Mouse (Mus musculus) large intestine, adult 2 months (tissue): ENCODE measurements around the gene Apobec2. TPM values are rescaled to one million over a fixed set of nuclear protein-coding genes. Genes with fewer than 3 reads are reported as not detected.

Source experiments
- DNase-seq: peaks from one replicate; pipeline ENCODE4 v3.0.0-alpha.2; 2012; ENCODE audit warnings: low read depth, low spot score
- WGBS: fragments of 180-500 bp; shearing (Covaris S2); methylation state at CpG from one replicate; pipeline ENCODE4 v1.1.7; 2018; 5-methylcytosine and 5-hydroxymethylcytosine counted together
- polyA plus RNA-seq: library from polyadenylated mRNA; depleted of rRNA; stranded (reverse); fragments of >200 nt; gene quantifications from 2 replicates; pipeline ENCODE4 v1.2.3, GENCODE M21; 2012

The Apobec2 gene
- polyA plus RNA-seq, 1 experiment: 1.6 TPM

GRCm38 (mm10) chr17:48411241-48411640 is 21.5 kb downstream of the Apobec2 start:
- WGBS: 25% methylated on average over 8 of the region's 8 CpGs

GRCm38 (mm10) chr17:48410299-48410785 is 22.4 kb downstream of the Apobec2 start:
- WGBS: under 1% methylated on average over 13 of the region's 13 CpGs
- DNase-seq: no peak

More at GRCm38 (mm10) chr17:48411241-48411640, 21.5 kb downstream of the Apobec2 start:
- no peak for DNase-seq

GRCm38 (mm10) chr17:48409380-48410298 is 23.1 kb downstream of the Apobec2 start, which contains the start of the genes Nfya and Oard1:
Nfya (minus strand) TSS chr17:48409906.
Oard1 (plus strand) TSS chr17:48410014.
- peak; percentile 95 for DNase-seq

DNA sequence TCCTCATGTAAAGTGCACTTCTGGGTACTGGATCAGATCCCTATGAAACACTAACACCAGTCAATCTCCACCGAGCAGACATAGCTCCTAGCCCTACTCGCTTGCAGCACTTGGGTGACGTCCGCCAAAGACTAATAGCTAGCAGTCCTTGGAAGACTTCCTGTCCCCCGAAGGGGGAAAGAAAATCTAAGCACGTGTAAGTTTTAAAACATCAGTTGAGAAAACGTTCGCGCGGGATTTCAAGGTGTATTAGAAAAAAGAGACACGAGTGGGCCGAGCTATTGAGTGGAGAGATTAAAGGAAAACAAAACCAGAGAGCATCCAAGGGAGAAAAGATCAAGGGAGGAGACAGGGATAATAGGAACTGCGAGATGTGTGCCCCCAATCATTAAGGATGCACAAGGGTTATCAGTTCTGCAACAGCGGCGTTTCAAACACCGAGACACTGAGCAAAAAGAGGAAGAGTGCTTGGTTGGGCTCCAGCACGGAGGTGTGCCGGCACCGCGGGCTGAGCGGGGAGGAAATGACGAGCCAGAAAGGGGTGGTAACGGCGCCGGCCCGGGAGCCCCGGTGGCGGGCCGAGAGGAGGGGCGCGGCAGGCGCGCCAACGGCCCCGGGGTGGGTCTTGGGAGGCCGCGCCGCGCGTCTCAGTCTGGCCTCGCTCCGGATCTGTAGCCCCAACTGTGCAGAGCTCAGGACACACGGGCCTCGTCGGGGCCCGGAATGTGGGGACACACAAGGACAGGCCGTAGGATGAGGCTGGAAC is 24.0 kb downstream of the Apobec2 start:
- DNase-seq: no peak
- under 1% methylated on average over 47 of the region's 47 CpGs for whole genome bisulfite sequencing

More at GRCm38 (mm10) chr17:48409380-48410298, 23.1 kb downstream of the Apobec2 start, which contains the start of the genes Nfya and Oard1:
- WGBS: under 1% methylated on average over 84 of the region's 84 CpGs

DNA sequence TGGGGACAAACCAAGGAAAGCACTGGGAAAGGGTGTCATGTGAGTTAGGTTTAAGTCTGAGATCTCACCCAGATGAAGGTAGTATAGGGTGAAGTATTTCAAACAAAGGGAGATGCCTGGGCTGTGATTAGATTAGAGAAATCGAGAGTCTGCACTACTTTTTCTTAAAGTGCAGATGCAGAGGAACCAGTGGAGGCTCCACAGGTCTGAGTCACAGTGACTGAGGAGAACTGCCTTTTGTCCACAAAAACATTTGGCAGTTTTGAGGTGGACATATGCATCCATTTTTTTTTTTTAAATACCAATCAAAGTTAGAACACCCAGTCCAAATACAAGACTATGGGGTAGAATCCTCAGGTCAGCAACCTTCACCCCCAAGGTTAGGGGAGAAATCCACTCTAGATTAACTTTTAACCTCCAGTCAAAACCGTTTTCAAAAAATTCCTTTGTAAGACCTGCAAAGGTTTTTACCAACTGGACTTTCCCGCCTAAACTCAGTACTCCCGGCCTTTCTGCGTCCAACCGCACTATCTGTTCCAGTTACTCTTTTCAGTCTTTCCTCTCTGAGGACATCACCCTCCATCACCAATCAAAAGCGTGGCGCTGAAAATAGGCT is 24.7 kb downstream of the Apobec2 start:
- DNase-seq: no peak
- 6% methylated on average over 8 of the region's 8 CpGs for WGBS

- WGBS: 67% methylated on average over 4 of the region's 4 CpGs
- no peak for DNase-seq
Measured at GRCm38 (mm10) chr17:48407154-48407553, 25.6 kb downstream of the Apobec2 start.

- WGBS: 79% methylated on average over 1 of the region's 1 CpGs
- DNase-seq: no peak
Measured at GRCm38 (mm10) chr17:48404706-48405105, 28.0 kb downstream of the Apobec2 start.

DNA sequence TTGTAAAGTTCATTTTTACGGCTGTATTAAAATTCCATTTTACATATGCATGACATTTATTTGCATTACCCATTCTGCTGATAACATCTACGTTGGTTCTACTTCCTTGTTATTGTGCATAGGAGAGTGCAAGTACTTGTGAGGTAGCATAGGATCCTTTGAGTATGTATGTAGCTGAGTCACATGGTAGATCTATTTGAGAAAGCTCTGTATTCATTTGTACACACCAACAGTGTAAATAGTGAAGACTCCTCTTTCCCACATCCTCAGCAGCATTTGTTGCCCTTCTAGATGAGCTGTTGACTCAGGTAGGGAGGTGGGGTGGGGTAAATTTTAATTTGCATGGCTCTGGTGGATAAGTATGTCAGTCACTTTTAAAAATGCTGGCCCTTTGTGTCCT is 28.9 kb downstream of the Apobec2 start:
- 46% methylated on average over 2 of the region's 2 CpGs for WGBS

DNA sequence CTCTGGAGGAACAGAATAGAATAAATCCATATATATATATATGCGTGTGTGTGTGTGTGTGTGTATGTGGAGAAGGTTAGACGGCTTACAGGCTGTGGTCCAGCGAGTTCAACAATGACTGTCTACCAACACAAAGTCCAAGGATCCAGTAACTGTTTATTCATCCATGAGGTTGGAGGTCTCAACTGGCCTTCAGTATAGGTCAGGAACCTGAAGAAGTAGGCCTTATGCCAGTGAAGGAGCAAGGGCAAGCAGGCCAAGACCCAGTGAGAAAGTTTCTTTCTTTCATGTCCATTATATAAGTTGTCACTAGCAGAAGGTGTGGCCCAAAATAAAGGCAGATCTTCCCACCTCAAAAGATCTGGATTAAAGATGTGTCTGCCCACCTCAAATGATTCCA is 30.0 kb downstream of the Apobec2 start:
- 85% methylated on average over 3 of the region's 3 CpGs for WGBS
- DNase-seq: no peak

More for the DNA sequence above, 28.9 kb downstream of the Apobec2 start:
- no peak for DNase-seq

GRCm38 (mm10) chr17:48401710-48402109 is 31.0 kb downstream of the Apobec2 start:
- no peak for DNase-seq
- WGBS: 78% methylated on average over 4 of the region's 4 CpGs

GRCm38 (mm10) chr17:48392616-48393015 is 40.1 kb downstream of the Apobec2 start:
- 85% methylated on average over 3 of the region's 3 CpGs for WGBS
- DNase-seq: no peak

GRCm38 (mm10) chr17:48391446-48391845 is 41.3 kb downstream of the Apobec2 start:
- WGBS: 62% methylated on average over 5 of the region's 5 CpGs
- DNase-seq: no peak

- 92% methylated on average over 5 of the region's 5 CpGs for WGBS
- no peak for DNase-seq
Measured at GRCm38 (mm10) chr17:48389442-48389841, 43.3 kb downstream of the Apobec2 start.

DNA sequence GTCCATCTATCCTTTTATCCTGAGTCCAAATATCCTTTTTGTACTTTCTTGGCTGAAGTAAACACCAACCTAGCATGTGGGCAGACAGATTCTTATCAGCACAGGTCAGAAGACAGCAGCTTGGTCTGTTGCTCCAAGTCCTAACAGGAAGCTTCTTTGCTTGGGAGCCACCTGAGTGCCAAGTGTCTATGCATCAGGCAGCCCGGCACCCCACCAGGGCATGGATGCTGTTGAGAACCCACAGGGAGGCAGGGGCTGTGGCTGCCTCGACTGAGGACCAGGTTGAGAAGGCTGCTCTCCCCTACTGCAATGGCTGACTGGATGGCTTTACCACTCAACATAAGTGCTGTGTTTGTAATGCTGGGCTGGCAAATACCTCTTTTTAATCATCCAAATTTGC is 44.1 kb downstream of the Apobec2 start:
- 81% methylated on average over 2 of the region's 2 CpGs for WGBS
- no peak for DNase-seq

GRCm38 (mm10) chr17:48385786-48386461 is 46.8 kb downstream of the Apobec2 start:
- DNase-seq: no peak
- WGBS: 31% methylated on average over 2 of the region's 2 CpGs

DNA sequence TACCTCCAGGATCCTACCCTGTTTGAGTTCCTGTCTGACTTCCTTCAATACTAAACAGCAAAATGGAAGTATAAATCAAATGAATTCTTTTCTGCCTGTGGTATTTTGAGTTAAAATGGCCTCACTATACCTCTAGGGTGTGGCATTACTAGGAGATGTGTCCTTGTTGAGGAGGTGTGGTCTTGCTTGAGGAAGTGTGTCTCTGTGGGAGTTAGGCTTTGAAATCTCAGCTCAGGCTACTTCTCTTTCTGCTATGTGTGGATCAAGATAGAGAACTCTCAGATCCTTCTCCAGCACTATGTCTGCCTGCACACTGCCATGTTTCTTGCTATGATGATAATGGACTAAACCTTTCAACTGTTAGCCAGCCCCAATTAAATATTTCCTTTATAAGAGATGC is 53.7 kb downstream of the Apobec2 start:
- no peak for DNase-seq

DNA sequence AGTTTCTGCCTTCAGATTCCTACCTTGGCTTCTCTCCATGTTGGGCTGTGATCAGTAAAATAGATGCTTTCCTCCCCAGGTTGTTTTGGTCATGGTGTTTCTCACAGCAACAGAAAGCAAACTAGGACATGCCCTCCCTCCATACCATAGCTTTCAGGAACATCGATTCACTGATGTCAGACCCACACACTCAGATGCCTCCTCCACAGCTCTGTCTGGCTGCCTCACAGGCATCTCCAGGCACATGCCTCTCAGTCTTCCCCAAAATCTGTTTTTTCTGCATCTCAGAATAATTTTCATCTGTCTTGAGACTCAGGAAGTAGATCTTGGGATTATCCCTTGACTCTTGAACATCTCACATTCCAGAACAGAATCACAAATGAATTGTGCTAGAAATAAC is 56.6 kb downstream of the Apobec2 start:
- no peak for DNase-seq
- 95% methylated on average over 1 of the region's 1 CpGs for WGBS

- 85% methylated on average over 8 of the region's 8 CpGs for WGBS
- DNase-seq: no peak
Measured at GRCm38 (mm10) chr17:48372987-48373386, 59.7 kb downstream of the Apobec2 start.

DNA sequence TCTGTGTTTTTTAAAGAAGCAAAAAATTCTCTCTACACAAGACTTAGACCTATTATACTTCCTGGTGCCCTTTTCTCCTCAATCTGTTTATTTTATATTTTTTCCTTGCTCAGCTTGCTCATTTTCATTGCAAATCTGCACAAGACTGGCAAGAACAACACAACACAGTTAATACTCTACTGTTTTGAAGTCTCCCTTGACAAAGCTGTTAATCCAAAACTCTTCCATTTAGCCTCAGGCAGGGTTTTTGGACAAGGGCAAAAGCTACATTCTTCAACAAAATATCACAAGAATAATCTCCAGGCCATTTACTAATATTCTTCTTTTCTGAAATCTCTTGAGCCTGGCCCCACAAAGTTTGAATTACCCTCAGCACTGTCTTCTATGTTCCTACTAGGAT is 61.1 kb downstream of the Apobec2 start:
- DNase-seq: no peak
